Mouse (Mus musculus) thymus, adult 2 months (tissue): ENCODE measurements around the gene Arv1.

Experiments
- CTCF ChIP-seq: fragments of 200-500 bp; IDR thresholded peaks from 2 replicates; pipeline ENCODE4 v1.5.1; 2012; ENCODE audit warnings: mild to moderate bottlenecking, control low read depth, low read length, moderate library complexity, borderline replicate concordance; ENCODE audit not compliant: control insufficient read depth, poor library complexity, insufficient read depth; ENCODE audit errors: extremely low read depth
- POLR2A ChIP-seq: fragments of 200-500 bp; IDR thresholded peaks from 2 replicates; pipeline ENCODE4 v1.6.1; 2012; ENCODE audit warnings: mild to moderate bottlenecking, low read length, control low read depth, moderate library complexity; ENCODE audit not compliant: control insufficient read depth, poor library complexity, insufficient read depth; ENCODE audit errors: extremely low read depth

GRCm38 (mm10) chr8:124720133-124720532 lies 1.8 kb upstream of the Arv1 start:
- no peak for TF ChIP-seq CTCF
- no peak for TF ChIP-seq POLR2A
